Mouse (Mus musculus) lung, postnatal 36 days (tissue): ENCODE measurements around the gene C8b.

ENCODE experiments used
- DNase-seq: peaks from one replicate; pipeline ENCODE4 v3.0.0; 2022; ENCODE audit warnings: mixed read lengths

Gene C8b

GRCm38 (mm10) chr4:104766065-104766464, at the start of gene C8b:
Gene C8b (plus strand): TSS chr4:104766317.
- no peak for DNase-seq

GRCm38 (mm10) chr4:104716506-104716905, 49.6 kb upstream of the C8b start:
- no peak for DNase-seq

GRCm38 (mm10) chr4:104718973-104719795, 46.9 kb upstream of the C8b start:
- DNase-seq, result peak; percentile 18

- DNase-seq, result no peak
Observed at GRCm38 (mm10) chr4:104723527-104724045, 42.5 kb upstream of the C8b start.

- DNase-seq, result no peak
Observed at GRCm38 (mm10) chr4:104724258-104724657, 41.9 kb upstream of the C8b start.

- DNase-seq, result peak; percentile 16
Observed at GRCm38 (mm10) chr4:104725673-104726072, 40.4 kb upstream of the C8b start.

GRCm38 (mm10) chr4:104729185-104729584, 36.9 kb upstream of the C8b start:
- DNase-seq, result no peak

- no peak for DNase-seq
Observed at GRCm38 (mm10) chr4:104746500-104746899, 19.6 kb upstream of the C8b start.

GRCm38 (mm10) chr4:104754090-104754489, 12.0 kb upstream of the C8b start:
- no peak for DNase-seq

- DNase-seq, result no peak
Observed at GRCm38 (mm10) chr4:104760878-104761624, 5.1 kb upstream of the C8b start.

GRCm38 (mm10) chr4:104768190-104768589, 2.1 kb downstream of the C8b start:
- no peak for DNase-seq

GRCm38 (mm10) chr4:104769602-104770001, 3.5 kb downstream of the C8b start:
- no peak for DNase-seq

- DNase-seq, result no peak
Observed at GRCm38 (mm10) chr4:104770331-104770730, 4.2 kb downstream of the C8b start.

GRCm38 (mm10) chr4:104775601-104776000, 9.5 kb downstream of the C8b start:
- no peak for DNase-seq

- DNase-seq, result no peak
Observed at GRCm38 (mm10) chr4:104779460-104779859, 13.3 kb downstream of the C8b start.

GRCm38 (mm10) chr4:104781441-104781840, 15.3 kb downstream of the C8b start:
- no peak for DNase-seq

GRCm38 (mm10) chr4:104782346-104782745, 16.2 kb downstream of the C8b start:
- DNase-seq, result no peak

GRCm38 (mm10) chr4:104792111-104792510, 26.0 kb downstream of the C8b start:
- DNase-seq, result no peak

- no peak for DNase-seq
Observed at GRCm38 (mm10) chr4:104798951-104799350, 32.8 kb downstream of the C8b start.

GRCm38 (mm10) chr4:104801625-104802024, 35.5 kb downstream of the C8b start:
- no peak for DNase-seq

- DNase-seq, result no peak
Observed at GRCm38 (mm10) chr4:104804100-104804499, 38.0 kb downstream of the C8b start.

- DNase-seq, result no peak
Observed at GRCm38 (mm10) chr4:104805414-104806257, 39.5 kb downstream of the C8b start.
